Mouse (Mus musculus) CH12.LX (cell line): ENCODE results near the gene Rps6kb2. TPM values are rescaled to one million over a fixed set of nuclear protein-coding genes. Genes with fewer than 3 reads are reported as not detected.

ENCODE experiments used
- DNase-seq: peaks from one replicate; pipeline ENCODE4 v3.0.0-alpha.2; 2013; ENCODE audit errors: extremely low read depth
- H3K27ac ChIP-seq: 2 replicates; pipeline ENCODE4 v1.5.1; 2012; ENCODE audit warnings: low read depth, mild to moderate bottlenecking, control low read depth, moderate library complexity; ENCODE audit not compliant: insufficient read depth
- H3K27me3 ChIP-seq: replicated peaks from 2 replicates; pipeline ENCODE3; 2012; ENCODE audit warnings: inconsistent platforms
- H3K36me3 ChIP-seq, 2 experiments: replicated peaks in 1 of 2; 2 replicates each; pipeline versions ENCODE3 to v1.6.1; 2012; ENCODE audit warnings: inconsistent platforms in 1 of 2, low read length in 1 of 2, mild to moderate bottlenecking in 1 of 2, mixed read lengths in 1 of 2, moderate library complexity in 1 of 2; ENCODE audit not compliant: control insufficient read depth in 1 of 2, insufficient read depth in 1 of 2
- H3K4me1 ChIP-seq, 2 experiments: 2 replicates each; pipeline ENCODE4 v1.6.1; 2012; ENCODE audit warnings: inconsistent platforms in 1 of 2, moderate library complexity in 1 of 2; ENCODE audit not compliant: insufficient read depth in 2 of 2, control insufficient read depth in 1 of 2
- H3K4me2 ChIP-seq: 2 replicates; pipeline ENCODE4 v1.6.1; 2012; ENCODE audit warnings: low read depth, mild to moderate bottlenecking, control low read depth; ENCODE audit not compliant: poor library complexity, insufficient read depth, severe bottlenecking
- H3K4me3 ChIP-seq, 3 experiments: fragments of 150-350 bp in 1 of 3; sonication (generic) in 1 of 3; replicated peaks in 1 of 3; 2 replicates each; pipeline versions ENCODE3 to v1.5.1; 2011 to 2012; ENCODE audit warnings: low read depth in 2 of 3, low read length in 2 of 3, mild to moderate bottlenecking in 2 of 3, moderate library complexity in 2 of 3, control low read depth in 1 of 3, improper control_type of control experiment in 1 of 3, inconsistent platforms in 1 of 3, mixed read lengths in 1 of 3; ENCODE audit not compliant: poor library complexity in 1 of 3
- H3K79me2 ChIP-seq: replicated peaks from 2 replicates; pipeline ENCODE4 v1.6.1; 2012; ENCODE audit warnings: mild to moderate bottlenecking, moderate library complexity; ENCODE audit not compliant: control insufficient read depth, poor library complexity, insufficient read depth, severe bottlenecking; ENCODE audit errors: extremely low read depth
- H3K9ac ChIP-seq: 2 replicates; pipeline ENCODE4 v1.6.1; 2012; ENCODE audit warnings: low read depth, mild to moderate bottlenecking, control low read depth, moderate library complexity; ENCODE audit not compliant: insufficient read depth
- H3K9me3 ChIP-seq: replicated peaks from 2 replicates; pipeline ENCODE3; 2012; ENCODE audit warnings: low read length, inconsistent platforms, mixed read lengths
- BHLHE40 ChIP-seq: IDR thresholded peaks from 2 replicates; pipeline ENCODE4 v1.6.1; 2011; ENCODE audit warnings: mild to moderate bottlenecking, low read depth, low read length, improper control_type of control experiment
- CHD1 ChIP-seq: IDR thresholded peaks from 2 replicates; pipeline ENCODE4 v1.6.1; 2012; ENCODE audit warnings: low read depth, low read length, improper control_type of control experiment, inconsistent platforms
- CHD2 ChIP-seq: IDR thresholded peaks from 2 replicates; pipeline ENCODE4 v1.6.1; 2011; ENCODE audit warnings: low read length, improper control_type of control experiment
- CTCF ChIP-seq, 2 experiments: IDR thresholded peaks in 1 of 2; conservative IDR thresholded peaks in 1 of 2; 2 replicates each; pipeline ENCODE4 v1.5.1; 2011 to 2012; ENCODE audit warnings: low read depth in 2 of 2, low read length in 2 of 2, improper control_type of control experiment in 1 of 2, inconsistent platforms in 1 of 2, mild to moderate bottlenecking in 1 of 2, moderate library complexity in 1 of 2
- E2F4 ChIP-seq: IDR thresholded peaks from 2 replicates; pipeline ENCODE4 v1.6.1; 2011; ENCODE audit warnings: low read depth, low read length, improper control_type of control experiment; ENCODE audit not compliant: insufficient replicate concordance
- ELF1 ChIP-seq: IDR thresholded peaks from 2 replicates; pipeline ENCODE4 v1.6.1; 2014; ENCODE audit warnings: low read depth, mild to moderate bottlenecking, inconsistent platforms, low read length, improper control_type of control experiment
- EP300 ChIP-seq: IDR thresholded peaks from 2 replicates; pipeline ENCODE4 v1.6.1; 2011; ENCODE audit warnings: low read length, improper control_type of control experiment
- ETS1 ChIP-seq: conservative IDR thresholded peaks from 2 replicates; pipeline ENCODE4 v1.6.1; 2012; ENCODE audit warnings: low read depth, mild to moderate bottlenecking, inconsistent platforms, low read length, improper control_type of control experiment, moderate library complexity
- GABPA ChIP-seq: IDR thresholded peaks from 2 replicates; pipeline ENCODE4 v1.6.1; 2012; ENCODE audit warnings: low read depth, low read length, improper control_type of control experiment, inconsistent platforms; ENCODE audit not compliant: insufficient replicate concordance
- HCFC1 ChIP-seq: IDR thresholded peaks from 2 replicates; pipeline ENCODE4 v1.6.1; 2012; ENCODE audit warnings: low read depth, mild to moderate bottlenecking, inconsistent platforms, low read length, improper control_type of control experiment
- IRF4 ChIP-seq: IDR thresholded peaks from 2 replicates; pipeline ENCODE4 v1.6.1; 2014; ENCODE audit warnings: low read depth, mild to moderate bottlenecking, inconsistent platforms, low read length, improper control_type of control experiment
- JUN ChIP-seq: IDR thresholded peaks from 2 replicates; pipeline ENCODE4 v1.6.1; 2011; ENCODE audit warnings: low read depth, mild to moderate bottlenecking, low read length, improper control_type of control experiment, moderate library complexity; ENCODE audit not compliant: insufficient read depth
- JUND ChIP-seq: conservative IDR thresholded peaks from 2 replicates; pipeline ENCODE4 v1.6.1; 2011; ENCODE audit warnings: low read depth, low read length, improper control_type of control experiment
- KAT2A ChIP-seq: IDR thresholded peaks from 2 replicates; pipeline ENCODE4 v1.6.1; 2012; ENCODE audit warnings: low read length, improper control_type of control experiment, inconsistent platforms; ENCODE audit not compliant: insufficient replicate concordance
- MAFK ChIP-seq: IDR thresholded peaks from 2 replicates; pipeline ENCODE4 v1.6.1; 2011; ENCODE audit warnings: low read length, improper control_type of control experiment; ENCODE audit not compliant: insufficient replicate concordance
- MAX ChIP-seq: IDR thresholded peaks from 2 replicates; pipeline ENCODE4 v1.6.1; 2011; ENCODE audit warnings: low read length, improper control_type of control experiment
- MAZ ChIP-seq: IDR thresholded peaks from 2 replicates; pipeline ENCODE4 v1.6.1; 2012; ENCODE audit warnings: low read depth, mild to moderate bottlenecking, inconsistent platforms, low read length, improper control_type of control experiment, moderate library complexity
- MEF2A ChIP-seq: IDR thresholded peaks from 2 replicates; pipeline ENCODE4 v1.6.1; 2014; ENCODE audit warnings: low read depth, mild to moderate bottlenecking, inconsistent platforms, low read length, improper control_type of control experiment, borderline replicate concordance
- MXI1 ChIP-seq: IDR thresholded peaks from 2 replicates; pipeline ENCODE4 v1.6.1; 2011; ENCODE audit warnings: mild to moderate bottlenecking, low read depth, low read length, improper control_type of control experiment
- MYC ChIP-seq: IDR thresholded peaks from 2 replicates; pipeline ENCODE4 v1.6.1; 2011; ENCODE audit warnings: low read depth, mild to moderate bottlenecking, improper control_type of control experiment, low read length
- NELFE ChIP-seq: IDR thresholded peaks from 2 replicates; pipeline ENCODE4 v1.6.1; 2011; ENCODE audit warnings: low read depth, low read length, improper control_type of control experiment
- NRF1 ChIP-seq: IDR thresholded peaks from 2 replicates; pipeline ENCODE4 v1.6.1; 2014; ENCODE audit warnings: low read depth, mild to moderate bottlenecking, inconsistent platforms, low read length, improper control_type of control experiment, moderate library complexity
- PAX5 ChIP-seq: IDR thresholded peaks from 2 replicates; pipeline ENCODE4 v1.6.1; 2012; ENCODE audit warnings: low read length, inconsistent platforms, mixed read lengths
- POLR2A ChIP-seq: IDR thresholded peaks from 2 replicates; pipeline ENCODE4 v1.6.1; 2011; ENCODE audit warnings: low read depth, mild to moderate bottlenecking, improper control_type of control experiment, low read length
- POLR2AphosphoS2 ChIP-seq: IDR thresholded peaks from 2 replicates; pipeline ENCODE4 v1.6.1; 2011; ENCODE audit warnings: low read depth, low read length, improper control_type of control experiment
- RAD21 ChIP-seq: IDR thresholded peaks from 2 replicates; pipeline ENCODE4 v1.6.1; 2011; ENCODE audit warnings: low read depth, mild to moderate bottlenecking, low read length, improper control_type of control experiment, moderate library complexity
- RCOR1 ChIP-seq: conservative IDR thresholded peaks from 2 replicates; pipeline ENCODE4 v1.6.1; 2012; ENCODE audit warnings: low read depth, mild to moderate bottlenecking, inconsistent platforms, low read length, improper control_type of control experiment
- SIN3A ChIP-seq: IDR thresholded peaks from 2 replicates; pipeline ENCODE4 v1.6.1; 2012; ENCODE audit warnings: low read length, improper control_type of control experiment, inconsistent platforms
- SMC3 ChIP-seq: IDR thresholded peaks from 2 replicates; pipeline ENCODE4 v1.6.1; 2011; ENCODE audit warnings: low read depth, low read length, improper control_type of control experiment
- TBP ChIP-seq: conservative IDR thresholded peaks from 2 replicates; pipeline ENCODE4 v1.6.1; 2011; ENCODE audit warnings: low read depth, low read length, improper control_type of control experiment
- TCF12 ChIP-seq: IDR thresholded peaks from 2 replicates; pipeline ENCODE4 v1.6.1; 2014; ENCODE audit warnings: low read depth, mild to moderate bottlenecking, inconsistent platforms, low read length, improper control_type of control experiment
- UBTF ChIP-seq: IDR thresholded peaks from 2 replicates; pipeline ENCODE4 v1.6.1; 2012; ENCODE audit warnings: low read depth, mild to moderate bottlenecking, inconsistent platforms, low read length, improper control_type of control experiment, moderate library complexity
- USF1 ChIP-seq: IDR thresholded peaks from 2 replicates; pipeline ENCODE4 v1.6.1; 2014; ENCODE audit warnings: low read depth, mild to moderate bottlenecking, inconsistent platforms, low read length, improper control_type of control experiment
- USF2 ChIP-seq: conservative IDR thresholded peaks from 2 replicates; pipeline ENCODE4 v1.6.1; 2011; ENCODE audit warnings: low read depth, low read length, improper control_type of control experiment
- ZC3H11A ChIP-seq: IDR thresholded peaks from 2 replicates; pipeline ENCODE4 v1.6.1; 2012; ENCODE audit warnings: low read depth, mild to moderate bottlenecking, inconsistent platforms, low read length, improper control_type of control experiment
- ZKSCAN1 ChIP-seq: IDR thresholded peaks from 2 replicates; pipeline ENCODE4 v1.6.1; 2012; ENCODE audit warnings: low read depth, inconsistent platforms, low read length, improper control_type of control experiment, borderline replicate concordance
- ZMIZ1 ChIP-seq: IDR thresholded peaks from 2 replicates; pipeline ENCODE4 v1.6.1; 2012; ENCODE audit warnings: low read depth, mild to moderate bottlenecking, inconsistent platforms, low read length, improper control_type of control experiment
- ZNF384 ChIP-seq: IDR thresholded peaks from 2 replicates; pipeline ENCODE4 v1.6.1; 2012; ENCODE audit warnings: low read depth, low read length, improper control_type of control experiment, inconsistent platforms
- dilution Hi-C: fragments of 300-500 bp; cut with MboI; formaldehyde crosslinking; loops from 2 replicates; pipeline ENCODE4 v1.14.3; 2020; ENCODE audit warnings: low sequenced_read_pairs; ENCODE audit not compliant: extremely low pct_unique_long_range_greater_than_20kb, extremely low pct_ligation_motif_present
- in situ Hi-C: fragments of 300-500 bp; cut with MboI; formaldehyde crosslinking; loops from 3 replicates; pipeline ENCODE4 v1.14.3; 2019; ENCODE audit warnings: low sequenced_read_pairs, low pct_ligation_motif_present, low pct_unique_long_range_greater_than_20kb, mixed read lengths
- polyA plus RNA-seq: library from polyadenylated mRNA; unstranded; fragments of >175 nt; gene quantifications from 2 replicates; pipeline ENCODE4 v1.2.1, GENCODE M21; 2012; ENCODE audit warnings: low read depth; ENCODE audit not compliant: insufficient read length
- total RNA-seq, 2 experiments: library from RNA; depleted of rRNA; stranded (reverse); fragments of 300-350 nt in 1 of 2; fragments of >200 nt in 1 of 2; gene quantifications; 2 replicates each; pipeline ENCODE4 v1.2.3; 2012 to 2014

Gene Rps6kb2
- total and polyA plus RNA-seq, 3 experiments, result 9.7 to 26.6 (median 20.7) TPM

DNA sequence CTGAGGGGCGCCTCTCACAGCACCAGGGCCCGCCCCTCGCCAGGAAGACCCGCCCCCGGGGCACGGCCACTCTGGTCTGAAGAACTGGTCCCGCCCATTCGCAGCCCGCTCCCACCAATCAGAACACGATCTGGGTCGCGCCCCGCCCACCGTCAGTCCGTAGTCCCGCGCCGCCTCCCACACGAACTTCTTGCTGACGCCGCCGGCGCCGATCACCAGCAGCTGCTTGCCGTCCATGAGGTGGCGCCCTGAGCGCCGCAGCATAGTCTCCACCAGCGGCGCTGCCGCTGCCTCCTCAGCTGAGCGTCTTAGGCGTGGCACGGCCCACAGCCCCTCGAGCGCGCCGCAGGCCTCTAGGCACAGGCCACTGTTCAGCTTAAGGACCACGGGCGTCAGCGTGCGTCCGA lies 6.2 kb upstream of the Rps6kb2 start:
- dilution Hi-C loops (no loop called here), in situ Hi-C loops (no loop called here)
- Histone ChIP-seq H3K9ac (peak overlapping the region; percentile 79), H3K27me3 (no peaks in the 10 kb centered on the region), H3K4me1 (peaks cover 11 to 52% of the 10 kb centered on the region in 2 experiments), H3K79me2 (no peaks in the 10 kb centered on the region), H3K27ac (peak overlapping the region; percentile 65), H3K9me3 (peaks cover 2% of the 10 kb centered on the region), H3K4me3 (peak overlapping the region; percentile 41 to 62 (median 53)), H3K36me3 (peaks cover 0 to 29% of the 10 kb centered on the region in 2 experiments), H3K4me2 (peak overlapping the region; percentile 72)
- TF ChIP-seq ETS1 (no peak), KAT2A (no peak), ZNF384 (no peak), CHD1 (no peak), MEF2A (peak; percentile 36; the same call in 1 of the 2 replicates), UBTF (peak; percentile 92; the same call in 1 of the 2 replicates), TCF12 (peak; percentile 62; the same call in 1 of the 2 replicates), E2F4 (no peak), IRF4 (peak; percentile 48; the same call in 1 of the 2 replicates), ZMIZ1 (peak; percentile 78), NELFE (no peak; the same call in 1 of the 2 replicates), MAZ (no peak), PAX5 (no peak), MYC (peak; percentile 36; the same call in 1 of the 2 replicates), USF2 (no peak), NRF1 (peak; percentile 57), MAFK (0 out of 2 replicates have a peak, but pooled peaks have one; percentile 5), ELF1 (peak; percentile 32; the same call in 1 of the 2 replicates), USF1 (no peak), RAD21 (peak; percentile 60), ZC3H11A (no peak; the same call in 1 of the 2 replicates), HCFC1 (peak; percentile 45; the same call in 1 of the 2 replicates), CTCF (conservative IDR thresholded peaks at IDR 0.05 in 1 of 2, IDR thresholded peaks at IDR 0.05 in 1 of 2; ENCODE audit: low read depth in 2 of 2, low read length in 2 of 2) (peak in 1 of 2 experiments; percentile 99; a peak in 2 of 4 replicates), EP300 (no peak), CHD2 (no peak), GABPA (no peak), SIN3A (peak; percentile 85), BHLHE40 (peak; percentile 51; the same call in 1 of the 2 replicates), POLR2A (peak; percentile 76), MAX (peak; percentile 37; the same call in 1 of the 2 replicates), POLR2AphosphoS2 (no peak), JUN (no peak), MXI1 (peak; percentile 74), SMC3 (peak; percentile 87), ZKSCAN1 (no peak), TBP (0 out of 2 replicates have a peak, but pooled peaks have one; percentile 50), JUND (no peak), RCOR1 (no peak)
- peak; percentile 96 for DNase-seq
